ENCODE assay signal across 36 mouse cellular contexts in the genomic region with DNA sequence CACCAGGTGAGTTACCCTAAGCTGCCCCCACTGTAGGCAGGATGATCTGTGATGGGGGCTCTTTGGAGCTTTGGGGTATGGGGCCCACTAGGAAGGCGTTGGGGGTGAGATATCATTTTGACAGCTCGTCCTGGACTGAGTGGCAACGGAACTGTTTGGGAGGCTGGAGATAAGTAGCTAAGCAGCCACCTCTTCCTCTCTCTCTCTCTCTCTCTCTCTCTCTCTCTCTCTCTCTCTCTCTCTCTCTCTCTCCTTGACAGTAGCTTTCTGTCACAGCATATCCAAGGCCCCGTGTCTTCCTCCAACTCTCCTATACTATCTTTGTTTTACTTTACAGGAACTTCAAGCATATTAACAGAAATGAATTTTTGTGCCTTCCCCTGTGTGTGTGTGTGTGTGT. TPM values are rescaled to one million over a fixed set of nuclear protein-coding genes. Genes with fewer than 3 reads are reported as not detected.
DNase-seq lines count a peak whose midpoint lies in the region; ATAC-seq and TF ChIP-seq lines count a peak whose summit lies in the region.
"Had no signal": no experiment of that assay in that cellular context is flagged by ENCODE, and none has a peak within 500 bp of the region (broad histone marks: within the 10 kb centered on the region; RNA-seq: fewer than 3 reads in every experiment).

No protein-coding gene starts in this region.

- H3K4me3 ChIP-seq in G1E (ENCODE audit: low read depth, low read length), result no peak overlapping the region; the same call in 1 of the 2 replicates
- H3K4me3 ChIP-seq in liver, embryonic 13.5 days (replicated peaks), result peak overlapping the region; percentile 5; the same call in 1 of the 2 replicates
- H3K4me3 ChIP-seq: embryonic facial prominence, embryonic 10.5 days; embryonic facial prominence, embryonic 15.5 days; heart, adult 2 months; heart, embryonic 12.5 days; hindbrain, embryonic 13.5 days; layer of hippocampus, adult 2 months; limb, embryonic 13.5 days; midbrain, embryonic 13.5 days; stomach, embryonic 15.5 days had no signal

- peak overlapping the region; percentile 50 for H3K4me2 ChIP-seq in liver, embryonic 13.5 days
- H3K4me2 ChIP-seq: embryonic facial prominence, embryonic 15.5 days; heart, embryonic 12.5 days; hindbrain, embryonic 13.5 days; limb, embryonic 13.5 days; midbrain, embryonic 13.5 days; stomach, embryonic 15.5 days had no signal

- H3K9me3 ChIP-seq in G1E (replicated peaks), result no peaks in the 10 kb centered on the region
- H3K9me3 ChIP-seq in liver, embryonic 13.5 days (replicated peaks), result no peaks in the 10 kb centered on the region
- H3K9me3 ChIP-seq: embryonic facial prominence, embryonic 10.5 days; embryonic facial prominence, embryonic 15.5 days; heart, embryonic 12.5 days; hindbrain, embryonic 13.5 days; limb, embryonic 13.5 days; midbrain, embryonic 13.5 days; stomach, embryonic 15.5 days had no signal

- peak; percentile 59 for ATAC-seq in G1E (ENCODE audit: extremely low read depth, insufficient number of reproducible peaks, low FRiP score, poor library complexity, severe bottlenecking)
- peak; percentile 82 for ATAC-seq in liver, embryonic 13.5 days (ENCODE audit: low read depth)
- peak; percentile 56 for ATAC-seq in megakaryocyte progenitor cell, adult 5-6 weeks (replicated peaks; ENCODE audit: poor library complexity)
- ATAC-seq: forebrain, embryonic 14.5 days; intestine, postnatal 0 days; midbrain, embryonic 13.5 days had no signal

- H3K4me1 ChIP-seq in G1E (ENCODE audit: insufficient read depth, low read depth, low read length), result peaks cover 29% of the 10 kb centered on the region
- H3K4me1 ChIP-seq in liver, embryonic 13.5 days (replicated peaks), result peaks cover 54% of the 10 kb centered on the region
- H3K4me1 ChIP-seq: embryonic facial prominence, embryonic 10.5 days; embryonic facial prominence, embryonic 15.5 days; hindbrain, embryonic 13.5 days; midbrain, embryonic 13.5 days; stomach, embryonic 15.5 days had no signal

- H3K9ac ChIP-seq in liver, embryonic 13.5 days, result peak overlapping the region; percentile 37; the same call in 1 of the 2 replicates
- H3K9ac ChIP-seq: embryonic facial prominence, embryonic 15.5 days; heart, embryonic 12.5 days; hindbrain, embryonic 13.5 days; limb, embryonic 13.5 days; midbrain, embryonic 13.5 days; stomach, embryonic 15.5 days had no signal

- no peaks in the 10 kb centered on the region for H3K36me3 ChIP-seq in G1E (replicated peaks)
- no peaks in the 10 kb centered on the region for H3K36me3 ChIP-seq in liver, embryonic 13.5 days
- H3K36me3 ChIP-seq: embryonic facial prominence, embryonic 10.5 days; embryonic facial prominence, embryonic 15.5 days; heart, embryonic 12.5 days; hindbrain, embryonic 13.5 days; limb, embryonic 13.5 days; midbrain, embryonic 13.5 days; stomach, embryonic 15.5 days had no signal

- TF ChIP-seq CTCF in G1E (IDR thresholded peaks at IDR 0.05; ENCODE audit: low read depth, low read length), result no peak

- 7% methylated on average over 4 of the region's 4 CpGs for WGBS in liver, embryonic 13.5 days (ENCODE audit: insufficient replicate concordance)

- peak overlapping the region; percentile 60 for H3K27ac ChIP-seq in liver, embryonic 13.5 days
- H3K27ac ChIP-seq: embryonic facial prominence, embryonic 10.5 days; embryonic facial prominence, embryonic 15.5 days; heart, adult 2 months; hindbrain, embryonic 13.5 days; layer of hippocampus, adult 2 months; limb, embryonic 13.5 days; midbrain, embryonic 13.5 days; stomach, embryonic 15.5 days had no signal

- H3K27me3 ChIP-seq in G1E (ENCODE audit: insufficient read depth, low read length), result peaks cover 23% of the 10 kb centered on the region
- no peaks in the 10 kb centered on the region for H3K27me3 ChIP-seq in liver, embryonic 13.5 days
- H3K27me3 ChIP-seq: embryonic facial prominence, embryonic 15.5 days; heart, embryonic 12.5 days; hindbrain, embryonic 13.5 days; limb, embryonic 13.5 days; midbrain, embryonic 13.5 days; stomach, embryonic 15.5 days had no signal

- no peak for DNase-seq in G1E (ENCODE audit: low spot score)
- peak; percentile 25 for DNase-seq in c-Kit-positive CD71-positive TER-119-negative erythroid progenitor cells, embryonic 14.5 days (ENCODE audit: low read depth)
- peak; percentile 39 for DNase-seq in liver, embryonic 13.5 days
- DNase-seq in gastrocnemius, adult 18-20 months (ENCODE audit: low spot score), result no peak
- no peak for DNase-seq in frontal cortex, postnatal 14 days (ENCODE audit: low spot score in 2 of 2)
- no peak for DNase-seq in spleen, postnatal 14 days (ENCODE audit: low spot score in 2 of 2)
- DNase-seq: adrenal gland, postnatal 14 days; cerebellum, adult 11-12 months; cerebellum, postnatal 10 days; heart, adult 2 months; heart, postnatal 4 days; kidney, adult 9 months; kidney, postnatal 14 days; lung, adult 2 months; lung, postnatal 14 days; retina, postnatal 1 day; right cerebral cortex, postnatal 14 days; thymus, postnatal 14 days had no signal

RNA-seq across cellular contexts. Expression of gene Treml1, which starts 0.7 kb away (rescaled TPM):
- total RNA-seq in G1E (2014; fragmentation: Nextera tagmentation), result not detected in 2 replicates
- total RNA-seq in G1E (2017), result 6.7 and 7.2 TPM in 2 replicates
- 0.34 and 0.65 TPM in 2 replicates for polyA plus RNA-seq in G1E (2012)
- 24.1 and 25.5 TPM in 2 replicates for polyA plus RNA-seq in liver, embryonic 13.5 days (2015; fragmentation: Nextera tagmentation; extraction: Ambion mirVana)
- total RNA-seq in megakaryocyte progenitor cell, adult 5-6 weeks (2015), result 0.24 and 0.62 TPM in 2 replicates
- not detected in 2 replicates for total RNA-seq in megakaryocyte progenitor cell, adult 5-6 weeks (2017)
- under 1 TPM in 1 of 2 experiments, not detected in 1; 0.19 TPM for total RNA-seq in gastrocnemius, adult 18-20 months (2021)
- total RNA-seq: CH12.LX; gastrocnemius, adult 8-10 months; layer of hippocampus, adult 2 months; monocyte, adult 5-6 weeks had no signal
- polyA plus RNA-seq: C2C12; neural tube, embryonic 14.5 days; small intestine, adult 2 months had no signal

RNA-seq across cellular contexts. Expression of gene Trem2, which starts 14.3 kb away (rescaled TPM):
- 0.44 and 2.3 TPM in 2 replicates for total RNA-seq in G1E (2014; fragmentation: Nextera tagmentation)
- 0.60 and 0.87 TPM in 2 replicates for total RNA-seq in G1E (2017)
- polyA plus RNA-seq in G1E (2012), result 1.0 and 1.3 TPM in 2 replicates
- polyA plus RNA-seq in liver, embryonic 13.5 days (2015; fragmentation: Nextera tagmentation; extraction: Ambion mirVana), result 3.1 and 3.2 TPM in 2 replicates
- 3.4 and 5.7 TPM in 2 replicates for total RNA-seq in megakaryocyte progenitor cell, adult 5-6 weeks (2015)
- 4.2 and 13.6 TPM in 2 replicates for total RNA-seq in megakaryocyte progenitor cell, adult 5-6 weeks (2017)
- total RNA-seq in gastrocnemius, adult 18-20 months (2021), result under 1 TPM in 1 of 2 experiments, not detected in 1; 0.97 TPM
- total RNA-seq: CH12.LX had no signal
- polyA plus RNA-seq: C2C12; small intestine, adult 2 months had no signal

RNA-seq across cellular contexts. Expression of gene B430306N03Rik, which starts 44.5 kb away (rescaled TPM):
- total RNA-seq in G1E (2014; fragmentation: Nextera tagmentation) (1.0 and 1.7 TPM in 2 replicates), G1E (2017) (0.87 and 0.93 TPM in 2 replicates)
- 0.20 and 0.21 TPM in 2 replicates for polyA plus RNA-seq in G1E (2012)
- 1.2 and 1.8 TPM in 2 replicates for polyA plus RNA-seq in liver, embryonic 13.5 days (2015; fragmentation: Nextera tagmentation; extraction: Ambion mirVana)
- total RNA-seq in megakaryocyte progenitor cell, adult 5-6 weeks (2015), result 8.3 and 11.9 TPM in 2 replicates
- 2.7 and 4.6 TPM in 2 replicates for total RNA-seq in megakaryocyte progenitor cell, adult 5-6 weeks (2017)
- total RNA-seq in gastrocnemius, adult 18-20 months (2021), result under 1 TPM in 1 of 2 experiments, not detected in 1; 0.05 TPM
- total RNA-seq: gastrocnemius, adult 8-10 months; layer of hippocampus, adult 2 months; layer of hippocampus, postnatal 14 days had no signal
- polyA plus RNA-seq: C2C12; embryonic facial prominence, embryonic 10.5 days; forebrain, embryonic 14.5 days; midbrain, embryonic 13.5 days; neural tube, embryonic 14.5 days had no signal

RNA-seq across cellular contexts. Expression of gene Nfya, which starts 49.2 kb away (rescaled TPM):
- total RNA-seq in G1E (2014; fragmentation: Nextera tagmentation) (193 and 203 TPM in 2 replicates), G1E (2017) (22.5 and 27.4 TPM in 2 replicates)
- 41.1 and 43.3 TPM in 2 replicates for polyA plus RNA-seq in G1E (2012)
- polyA plus RNA-seq in liver, embryonic 13.5 days (2015; fragmentation: Nextera tagmentation; extraction: Ambion mirVana), result 7.2 and 9.7 TPM in 2 replicates
- total RNA-seq in megakaryocyte progenitor cell, adult 5-6 weeks (2015), result 103 and 105 TPM in 2 replicates
- total RNA-seq in megakaryocyte progenitor cell, adult 5-6 weeks (2017), result 34.4 and 38.0 TPM in 2 replicates
- total RNA-seq in gastrocnemius, adult 18-20 months (2021), result 1 to 10 TPM; 5.4 to 7.3 TPM

RNA-seq across cellular contexts. Expression of gene Oard1, which starts 49.4 kb away (rescaled TPM):
- total RNA-seq in G1E (2014; fragmentation: Nextera tagmentation) (34.3 and 39.8 TPM in 2 replicates), G1E (2017) (83.4 and 91.3 TPM in 2 replicates)
- polyA plus RNA-seq in G1E (2012), result 3.5 and 5.0 TPM in 2 replicates
- polyA plus RNA-seq in liver, embryonic 13.5 days (2015; fragmentation: Nextera tagmentation; extraction: Ambion mirVana), result 58.9 and 61.8 TPM in 2 replicates
- 39.8 and 42.4 TPM in 2 replicates for total RNA-seq in megakaryocyte progenitor cell, adult 5-6 weeks (2015)
- 57.9 and 60.9 TPM in 2 replicates for total RNA-seq in megakaryocyte progenitor cell, adult 5-6 weeks (2017)
- total RNA-seq in gastrocnemius, adult 18-20 months (2021), result 10 to 100 TPM; 12.3 to 17.4 TPM

Comparison
In these comparisons a context has a peak if more than half of its experiments do, and no peak if none do; other contexts are left out.
1. DNase-seq: peak in c-Kit-positive CD71-positive TER-119-negative erythroid progenitor cells, embryonic 14.5 days (single experiment) and liver, embryonic 13.5 days (single experiment); none in G1E (single experiment), gastrocnemius, adult 18-20 months (single experiment), frontal cortex, postnatal 14 days (0 of 2) and spleen, postnatal 14 days (0 of 2).
2. Peak in every context shown above with its lines, with median percentiles within 50 percentile points of each other: ATAC-seq.